Mouse (Mus musculus): ENCODE results near the gene Gga1.

The Gga1 gene

GRCm38 (mm10) chr15:78930801-78931426 lies 53.9 kb downstream of the Gga1 start:
- peak in 1 of 2 experiments; percentile 28 for DNase-seq (ENCODE audit: inconsistent age in 2 of 2, low spot score in 1 of 2)

GRCm38 (mm10) chr15:78931577-78931976 lies 54.6 kb downstream of the Gga1 start:
- DNase-seq (ENCODE audit: inconsistent age in 2 of 2, low spot score in 1 of 2) = peak; percentile 75 to 86

- DNase-seq (ENCODE audit: inconsistent age in 2 of 2, low spot score in 1 of 2) = peak; percentile 83 to 96
Measured at GRCm38 (mm10) chr15:78934784-78935320, 57.9 kb downstream of the Gga1 start, which contains the start of gene Nol12. Nol12 (plus strand) TSS chr15:78934933.

- DNase-seq (ENCODE audit: inconsistent age in 2 of 2, low spot score in 1 of 2) = no peak
Measured at GRCm38 (mm10) chr15:78936403-78936802, 59.4 kb downstream of the Gga1 start.

GRCm38 (mm10) chr15:78937311-78937710 lies 60.3 kb downstream of the Gga1 start:
- DNase-seq (ENCODE audit: inconsistent age in 2 of 2, low spot score in 1 of 2) = no peak

- no peak for DNase-seq (ENCODE audit: inconsistent age in 2 of 2, low spot score in 1 of 2)
Measured at GRCm38 (mm10) chr15:78937963-78938362, 61.0 kb downstream of the Gga1 start.

- no peak for DNase-seq (ENCODE audit: inconsistent age in 2 of 2, low spot score in 1 of 2)
Measured at GRCm38 (mm10) chr15:78940325-78940724, 63.3 kb downstream of the Gga1 start.

GRCm38 (mm10) chr15:78942663-78943062 lies 65.7 kb downstream of the Gga1 start:
- peak; percentile 85 to 96 for DNase-seq (ENCODE audit: inconsistent age in 2 of 2, low spot score in 1 of 2)

All from adrenal gland, adult (tissue).